Comparison of ENCODE assay signal across 33 mouse cellular contexts in genomic region chr16:44410176-44410575, GRCm38 (mm10). TPM values are rescaled to one million over a fixed set of nuclear protein-coding genes. Genes with fewer than 3 reads are reported as not detected.
DNase-seq lines count a peak whose midpoint lies in the region; ATAC-seq and TF ChIP-seq lines count a peak whose summit lies in the region.
"Had no signal": no experiment of that assay in that cellular context is flagged by ENCODE, and none has a peak within 500 bp of the region (broad histone marks: within the 10 kb centered on the region; RNA-seq: fewer than 3 reads in every experiment).

No protein-coding gene starts in this region.

- dilution Hi-C loops in CH12.LX (cut with MboI; ENCODE audit: extremely low pct_ligation_motif_present, extremely low pct_unique_long_range_greater_than_20kb, low sequenced_read_pairs), result no loop called here

- no peak for TF ChIP-seq POLR2A in liver, adult 2 months (IDR thresholded peaks at IDR 0.05; ENCODE audit: extremely low read depth, insufficient read depth, low read length)
- TF ChIP-seq POLR2A in CH12.LX (IDR thresholded peaks at IDR 0.05; ENCODE audit: low read depth, low read length), result no peak
- no peak for TF ChIP-seq POLR2A in cerebellum, adult 2 months (IDR thresholded peaks at IDR 0.05; ENCODE audit: borderline replicate concordance, insufficient read depth, low read length)

- no peak overlapping the region for H3K4me2 ChIP-seq in liver, embryonic 11.5 days
- no peak overlapping the region for H3K4me2 ChIP-seq in CH12.LX (ENCODE audit: insufficient read depth, low read depth, poor library complexity, severe bottlenecking)
- H3K4me2 ChIP-seq: embryonic facial prominence, embryonic 15.5 days; forebrain, embryonic 15.5 days; heart, embryonic 15.5 days; limb, embryonic 12.5 days; liver, embryonic 12.5 days; lung, embryonic 15.5 days; midbrain, embryonic 13.5 days; neural tube, embryonic 13.5 days; stomach, embryonic 15.5 days had no signal

- no peak overlapping the region for H3K4me3 ChIP-seq in liver, adult 2 months (ENCODE audit: insufficient read depth, low read depth, low read length)
- H3K4me3 ChIP-seq in liver, embryonic 11.5 days (ENCODE audit: low read depth, low read length), result no peak overlapping the region
- H3K4me3 ChIP-seq in CH12.LX (replicated peaks in 1 of 3; ENCODE audit: low read depth in 2 of 3, low read length in 2 of 3, poor library complexity in 1 of 3), result no peak overlapping the region
- H3K4me3 ChIP-seq in cerebellum, adult 2 months (replicated peaks; ENCODE audit: insufficient read depth, low read depth, low read length), result no peak overlapping the region
- H3K4me3 ChIP-seq: embryonic facial prominence, embryonic 10.5 days; embryonic facial prominence, embryonic 15.5 days; forebrain, embryonic 15.5 days; gastrocnemius, adult 2 months; heart, embryonic 15.5 days; left cerebral cortex, adult 2 months; limb, embryonic 12.5 days; liver, embryonic 12.5 days; lung, embryonic 15.5 days; midbrain, embryonic 13.5 days; neural tube, embryonic 13.5 days; stomach, embryonic 15.5 days had no signal

- no peaks in the 10 kb centered on the region for H3K79me2 ChIP-seq in liver, adult 2 months (ENCODE audit: control insufficient read depth, insufficient read depth, low read length)
- no peaks in the 10 kb centered on the region for H3K79me2 ChIP-seq in CH12.LX (replicated peaks; ENCODE audit: control insufficient read depth, extremely low read depth, insufficient read depth, poor library complexity, severe bottlenecking)

- in situ Hi-C loops in CH12.LX (cut with MboI; ENCODE audit: low pct_ligation_motif_present, low pct_unique_long_range_greater_than_20kb, low sequenced_read_pairs), result no loop called here

- no peak overlapping the region for H3K9ac ChIP-seq in liver, adult 2 months (ENCODE audit: low read depth, low read length)
- no peak overlapping the region for H3K9ac ChIP-seq in liver, embryonic 11.5 days (ENCODE audit: low read depth, low read length)
- H3K9ac ChIP-seq in CH12.LX (ENCODE audit: insufficient read depth, low read depth), result no peak overlapping the region
- H3K9ac ChIP-seq: embryonic facial prominence, embryonic 15.5 days; forebrain, embryonic 15.5 days; heart, embryonic 15.5 days; limb, embryonic 12.5 days; liver, embryonic 12.5 days; lung, embryonic 15.5 days; midbrain, embryonic 13.5 days; neural tube, embryonic 13.5 days; stomach, embryonic 15.5 days had no signal

- H3K36me3 ChIP-seq in liver, adult 2 months (ENCODE audit: control insufficient read depth, insufficient read depth, low read length), result no peaks in the 10 kb centered on the region
- no peaks in the 10 kb centered on the region for H3K36me3 ChIP-seq in liver, embryonic 11.5 days (ENCODE audit: control insufficient read depth, insufficient read depth, low read length)
- no peaks in the 10 kb centered on the region for H3K36me3 ChIP-seq in CH12.LX (replicated peaks in 1 of 2; ENCODE audit: control insufficient read depth in 1 of 2, insufficient read depth in 1 of 2, low read length in 1 of 2)
- H3K36me3 ChIP-seq: embryonic facial prominence, embryonic 10.5 days; embryonic facial prominence, embryonic 15.5 days; forebrain, embryonic 15.5 days; G1E; heart, embryonic 15.5 days; limb, embryonic 12.5 days; liver, embryonic 12.5 days; lung, embryonic 15.5 days; midbrain, embryonic 13.5 days; neural tube, embryonic 13.5 days; stomach, embryonic 15.5 days had no signal

- H3K27me3 ChIP-seq in liver, adult 2 months (ENCODE audit: control insufficient read depth, insufficient read depth, low read length), result no peaks in the 10 kb centered on the region
- no peaks in the 10 kb centered on the region for H3K27me3 ChIP-seq in liver, embryonic 11.5 days (replicated peaks; ENCODE audit: control insufficient read depth, insufficient read depth, low read length)
- H3K27me3 ChIP-seq in CH12.LX (replicated peaks), result no peaks in the 10 kb centered on the region
- H3K27me3 ChIP-seq in cerebellum, adult 2 months (ENCODE audit: control insufficient read depth, insufficient read depth, low read length), result no peaks in the 10 kb centered on the region
- H3K27me3 ChIP-seq: embryonic facial prominence, embryonic 15.5 days; forebrain, embryonic 15.5 days; heart, embryonic 15.5 days; limb, embryonic 12.5 days; liver, embryonic 12.5 days; lung, embryonic 15.5 days; midbrain, embryonic 13.5 days; neural tube, embryonic 13.5 days; stomach, embryonic 15.5 days had no signal

- no peaks in the 10 kb centered on the region for H3K4me1 ChIP-seq in liver, adult 2 months (ENCODE audit: control insufficient read depth, insufficient read depth, low read length)
- no peaks in the 10 kb centered on the region for H3K4me1 ChIP-seq in liver, embryonic 11.5 days (replicated peaks; ENCODE audit: control insufficient read depth, insufficient read depth, low read length)
- no peaks in the 10 kb centered on the region for H3K4me1 ChIP-seq in CH12.LX (ENCODE audit: control insufficient read depth in 1 of 2, insufficient read depth in 2 of 2)
- H3K4me1 ChIP-seq in cerebellum, adult 2 months (ENCODE audit: control insufficient read depth, insufficient read depth, low read length), result no peaks in the 10 kb centered on the region
- H3K4me1 ChIP-seq: embryonic facial prominence, embryonic 10.5 days; embryonic facial prominence, embryonic 15.5 days; forebrain, embryonic 15.5 days; heart, embryonic 15.5 days; limb, embryonic 12.5 days; liver, embryonic 12.5 days; lung, embryonic 15.5 days; midbrain, embryonic 13.5 days; neural tube, embryonic 13.5 days; stomach, embryonic 15.5 days had no signal

- TF ChIP-seq CTCF in liver, adult 2 months (IDR thresholded peaks at IDR 0.05; ENCODE audit: low read depth, low read length), result no peak
- TF ChIP-seq CTCF in CH12.LX (conservative IDR thresholded peaks at IDR 0.05 in 1 of 2, IDR thresholded peaks at IDR 0.05 in 1 of 2; ENCODE audit: low read depth in 2 of 2, low read length in 2 of 2), result no peak
- no peak for TF ChIP-seq CTCF in cerebellum, adult 2 months (IDR thresholded peaks at IDR 0.05; ENCODE audit: borderline replicate concordance, insufficient read depth, low read depth, low read length)

- no peak for ATAC-seq in liver, embryonic 11.5 days (replicated peaks; ENCODE audit: low FRiP score)
- ATAC-seq: forebrain, embryonic 15.5 days; hindbrain, embryonic 16.5 days; liver, embryonic 12.5 days; midbrain, embryonic 13.5 days; Patski had no signal

- WGBS in liver, adult 2 months, result 29% methylated on average over 6 of the region's 6 CpGs
- WGBS in liver, embryonic 11.5 days, result 48% methylated on average over 6 of the region's 6 CpGs
- 24% methylated on average over 6 of the region's 6 CpGs for WGBS in cerebellum, adult 2 months

- H3K9me3 ChIP-seq in liver, embryonic 11.5 days (ENCODE audit: control insufficient read depth, low read length), result no peaks in the 10 kb centered on the region
- no peaks in the 10 kb centered on the region for H3K9me3 ChIP-seq in CH12.LX (replicated peaks; ENCODE audit: low read length)
- H3K9me3 ChIP-seq: embryonic facial prominence, embryonic 10.5 days; embryonic facial prominence, embryonic 15.5 days; forebrain, embryonic 15.5 days; G1E; heart, embryonic 15.5 days; limb, embryonic 12.5 days; liver, embryonic 12.5 days; lung, embryonic 15.5 days; midbrain, embryonic 13.5 days; neural tube, embryonic 13.5 days; stomach, embryonic 15.5 days had no signal

- DNase-seq in liver, adult 2 months (ENCODE audit: extremely low read depth, low read depth, low spot score), result peak; percentile 5
- DNase-seq in liver, embryonic 11.5 days (ENCODE audit: low spot score), result no peak
- DNase-seq in 416B (ENCODE audit: low read depth) (peak; percentile 50), CH12.LX (ENCODE audit: extremely low read depth) (no peak), adipocyte (ENCODE audit: low spot score) (no peak)
- DNase-seq in lung, postnatal 36 days, result peak; percentile 20
- DNase-seq in cerebellum, adult 2 months, result no peak
- no peak for DNase-seq in right cerebral cortex, postnatal 36 days (ENCODE audit: low spot score in 2 of 2)
- DNase-seq: adrenal gland, postnatal 25 days; cerebellum, adult 18-20 months; cerebellum, postnatal 14 days; gastrocnemius, adult 2 months; kidney, adult 18-20 months; kidney, postnatal 14 days; right cerebral cortex, postnatal 14 days; thymus, postnatal 14 days had no signal

- no peak overlapping the region for H3K27ac ChIP-seq in liver, adult 2 months (replicated peaks; ENCODE audit: insufficient read depth, low read depth, low read length)
- H3K27ac ChIP-seq in liver, embryonic 11.5 days (ENCODE audit: low read depth, low read length), result no peak overlapping the region
- H3K27ac ChIP-seq in CH12.LX (ENCODE audit: insufficient read depth, low read depth), result no peak overlapping the region
- no peak overlapping the region for H3K27ac ChIP-seq in cerebellum, adult 2 months (ENCODE audit: insufficient read depth, low read length)
- H3K27ac ChIP-seq: embryonic facial prominence, embryonic 10.5 days; embryonic facial prominence, embryonic 15.5 days; forebrain, embryonic 15.5 days; gastrocnemius, adult 2 months; heart, embryonic 15.5 days; left cerebral cortex, adult 2 months; limb, embryonic 12.5 days; liver, embryonic 12.5 days; lung, embryonic 15.5 days; midbrain, embryonic 13.5 days; neural tube, embryonic 13.5 days; stomach, embryonic 15.5 days had no signal

- no peak for TF ChIP-seq EP300 in CH12.LX (IDR thresholded peaks at IDR 0.05; ENCODE audit: low read length)

- TF ChIP-seq RAD21 in CH12.LX (IDR thresholded peaks at IDR 0.05; ENCODE audit: low read depth, low read length), result no peak

TF ChIP-seq in CH12.LX, 34 proteins besides CTCF, POLR2A, EP300 and RAD21:
- 0 out of 2 replicates have a peak, but pooled peaks have one; percentile 27 for TF ChIP-seq SIN3A (IDR thresholded peaks at IDR 0.05; ENCODE audit: low read length)
- no peak for TF ChIP-seq ETS1 (conservative IDR thresholded peaks at IDR 0.05; ENCODE audit: low read depth, low read length)
- no peak for TF ChIP-seq RCOR1 (conservative IDR thresholded peaks at IDR 0.05; ENCODE audit: low read depth, low read length)
- TF ChIP-seq POLR2AphosphoS2 (IDR thresholded peaks at IDR 0.05; ENCODE audit: low read depth, low read length), result no peak

RNA-seq across cellular contexts. Expression of gene Cfap44, which starts 15.6 kb away (rescaled TPM):
- total RNA-seq in liver, adult 2 months (2014; rRNA removed), result not detected in 2 replicates
- polyA plus RNA-seq in liver, adult 2 months (2012; rRNA removed), result not detected in 2 replicates
- polyA plus RNA-seq in liver, embryonic 11.5 days (2014; fragmentation: Nextera tagmentation; extraction: Ambion mirVana), result 0.47 and 0.53 TPM in 2 replicates
- not detected in 2 replicates for total RNA-seq in CH12.LX (2012; rRNA removed)
- not detected in 2 replicates for total RNA-seq in CH12.LX (2014; rRNA removed)
- polyA plus RNA-seq in CH12.LX (2012; ENCODE audit: insufficient read length, low read depth), result not detected in 2 replicates
- polyA plus RNA-seq in cerebellum, adult 2 months (2012; rRNA removed), result 1.5 and 2.5 TPM in 2 replicates
- total RNA-seq: gastrocnemius, adult 2 months; heart, postnatal 25 days; megakaryocyte-erythroid progenitor cell, adult 5-6 weeks had no signal
- polyA plus RNA-seq: C2C12, G1E had no signal

Comparison
In these comparisons a context has a peak if more than half of its experiments do, and no peak if none do; other contexts are left out.
1. DNase-seq: peak in liver, adult 2 months (single experiment), 416B (single experiment) and lung, postnatal 36 days (single experiment); none in liver, embryonic 11.5 days (single experiment), CH12.LX (single experiment), cerebellum, adult 2 months (0 of 2), adipocyte (single experiment) and right cerebral cortex, postnatal 36 days (0 of 2).